Mouse (Mus musculus) forelimb bud, embryonic 11.5 days (tissue): ENCODE data around the gene Lag3.
"Not testable (repeated sequence)": the region's sequence is repeated elsewhere in the genome, so short reads cannot be mapped to it uniquely, and the experiment has no call there.

Experiments
- DNase-seq: peaks from one replicate; pipeline ENCODE4 v3.0.0-alpha.2; 2012; ENCODE audit warnings: low read depth, low spot score

Lag3 gene

DNA sequence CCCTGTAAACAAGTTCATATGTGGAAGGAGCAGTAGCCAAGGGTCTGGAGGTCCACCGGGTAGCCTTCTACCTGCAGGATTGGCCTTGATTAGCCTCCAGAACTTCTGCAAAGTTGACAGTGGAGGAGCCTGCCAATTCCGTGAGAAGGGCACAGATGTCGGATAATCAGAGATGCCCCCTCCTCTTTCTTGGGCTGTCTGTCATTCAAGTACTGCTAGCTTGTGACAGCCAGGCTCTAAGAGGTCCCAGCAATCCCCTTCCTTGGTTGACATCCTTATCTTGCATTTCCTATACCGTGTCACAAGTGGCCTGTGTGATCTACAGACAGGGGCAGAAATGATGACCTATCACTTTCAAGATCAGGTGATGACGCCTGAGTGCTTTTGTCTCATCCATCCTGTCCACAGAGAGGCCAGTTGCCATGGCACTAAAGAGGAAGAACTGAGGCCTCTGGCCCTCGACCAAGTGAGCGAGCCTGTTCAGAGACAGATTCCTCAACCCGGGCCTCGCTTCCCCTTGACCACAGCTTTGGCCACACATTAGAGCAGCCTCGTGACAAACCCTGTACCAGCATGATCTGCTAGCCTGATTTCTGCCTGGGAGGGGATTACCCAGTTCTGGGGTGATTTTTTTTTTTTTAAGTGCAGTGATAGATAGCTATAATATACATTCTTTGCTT, 10.6 kb downstream of the Lag3 start:
- DNase-seq: no peak

DNA sequence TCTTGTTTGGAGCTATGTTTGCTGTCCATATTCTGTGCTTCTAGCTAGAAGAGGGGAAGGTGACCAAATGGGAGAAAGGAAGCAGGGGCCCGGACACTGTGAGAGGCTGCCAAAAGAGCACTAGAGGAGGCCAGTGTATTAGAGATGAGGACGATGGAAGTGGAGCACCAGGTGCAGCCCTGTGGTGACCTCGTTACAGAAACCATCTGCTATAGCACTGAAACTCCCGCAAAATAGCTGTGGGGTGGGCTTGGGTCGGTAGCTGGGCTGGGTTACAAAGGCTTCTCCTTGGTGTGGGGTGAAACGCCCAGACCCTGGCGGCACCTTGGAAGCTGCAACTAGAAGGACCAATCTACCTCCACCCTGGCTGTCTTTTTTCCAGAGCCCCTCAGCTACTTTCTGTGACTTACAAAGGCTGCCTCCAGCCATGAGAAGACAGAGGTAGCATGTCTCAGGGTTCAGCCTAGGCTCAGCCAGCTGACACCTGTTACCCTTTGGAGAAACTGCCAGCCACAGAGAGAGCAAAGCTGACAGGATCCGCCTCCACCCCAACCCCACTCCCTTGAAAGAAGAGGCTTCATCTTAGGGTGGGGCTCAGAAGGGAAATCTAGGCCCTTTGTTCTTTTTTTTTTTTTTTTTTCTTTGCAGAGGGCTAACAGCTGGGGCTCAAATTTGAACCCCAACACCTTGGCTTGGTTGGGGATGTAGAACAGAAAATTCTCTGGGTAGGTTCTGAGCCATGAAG, 11.3 kb downstream of the Lag3 start:
- no peak for DNase-seq

- no peak for DNase-seq
Measured at GRCm38 (mm10) chr6:124898359-124898758, 13.1 kb downstream of the Lag3 start.

DNA sequence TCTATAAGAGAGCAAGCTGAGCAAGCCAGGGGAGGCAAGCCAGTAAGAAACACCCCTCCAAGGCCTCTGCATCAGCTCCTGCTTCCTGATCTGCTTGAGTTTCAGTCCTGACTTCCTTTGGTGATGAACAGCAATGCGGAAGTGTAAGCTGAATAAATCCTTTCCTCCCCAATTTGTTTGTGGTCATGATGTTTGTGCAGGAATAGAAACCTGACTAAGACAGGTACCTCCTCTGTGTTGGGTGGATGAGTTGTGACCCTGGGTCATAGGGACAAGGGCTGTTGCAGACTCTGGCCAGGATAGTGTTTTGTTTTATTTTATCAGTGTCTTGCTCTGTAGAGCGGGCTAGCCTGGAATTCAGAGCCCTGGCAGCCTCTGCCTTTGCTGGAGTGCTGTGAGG, 17.4 kb downstream of the Lag3 start:
- not testable (repeated sequence) for DNase-seq

DNA sequence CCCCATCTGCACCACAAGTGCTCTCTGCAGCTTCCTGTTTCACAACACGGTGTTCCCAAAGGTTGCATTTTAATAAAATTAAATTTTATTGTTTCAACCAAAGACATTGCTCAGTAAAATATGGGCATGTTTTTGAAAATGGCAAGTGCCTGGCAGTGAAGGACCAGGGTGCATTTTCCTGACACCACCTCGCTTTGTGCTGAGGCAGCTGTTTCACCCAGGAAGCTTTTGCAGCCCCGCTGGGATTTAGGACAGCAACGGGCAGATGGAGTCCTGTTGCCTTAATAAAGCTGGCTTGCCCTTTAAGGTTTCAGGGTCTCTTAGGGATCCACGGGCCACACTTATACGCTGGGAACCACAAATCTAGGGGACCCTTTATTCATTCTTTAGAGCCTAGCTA, 20.5 kb downstream of the Lag3 start:
- no peak for DNase-seq

- no peak for DNase-seq
Measured at GRCm38 (mm10) chr6:124888555-124889125, 22.9 kb downstream of the Lag3 start.

- DNase-seq: no peak
Measured at GRCm38 (mm10) chr6:124887986-124888385, 23.5 kb downstream of the Lag3 start, which contains the start of gene Cd4. TSS of gene Cd4 (minus strand) at chr6:124888221.

DNA sequence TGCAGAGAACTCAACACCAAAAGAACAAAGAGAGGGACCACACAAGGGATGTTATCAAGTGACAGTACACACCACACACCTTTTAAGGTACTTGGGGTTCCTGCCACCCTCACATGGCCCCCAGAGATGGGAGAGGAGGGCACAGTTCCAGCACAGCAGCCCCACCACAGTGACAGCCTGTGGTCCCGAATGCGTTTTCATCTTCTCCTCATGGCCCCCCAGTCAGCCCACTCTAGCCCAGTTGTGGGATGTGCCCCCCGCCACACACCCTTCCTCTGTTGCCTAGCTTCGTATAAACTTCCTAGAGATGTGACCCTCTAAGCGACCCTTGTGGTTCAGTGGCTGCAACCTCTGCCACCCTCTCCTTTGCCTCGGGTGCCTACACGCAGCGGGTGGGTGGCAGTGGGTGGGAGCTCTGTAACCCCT, 25.5 kb downstream of the Lag3 start:
- no peak for DNase-seq

DNA sequence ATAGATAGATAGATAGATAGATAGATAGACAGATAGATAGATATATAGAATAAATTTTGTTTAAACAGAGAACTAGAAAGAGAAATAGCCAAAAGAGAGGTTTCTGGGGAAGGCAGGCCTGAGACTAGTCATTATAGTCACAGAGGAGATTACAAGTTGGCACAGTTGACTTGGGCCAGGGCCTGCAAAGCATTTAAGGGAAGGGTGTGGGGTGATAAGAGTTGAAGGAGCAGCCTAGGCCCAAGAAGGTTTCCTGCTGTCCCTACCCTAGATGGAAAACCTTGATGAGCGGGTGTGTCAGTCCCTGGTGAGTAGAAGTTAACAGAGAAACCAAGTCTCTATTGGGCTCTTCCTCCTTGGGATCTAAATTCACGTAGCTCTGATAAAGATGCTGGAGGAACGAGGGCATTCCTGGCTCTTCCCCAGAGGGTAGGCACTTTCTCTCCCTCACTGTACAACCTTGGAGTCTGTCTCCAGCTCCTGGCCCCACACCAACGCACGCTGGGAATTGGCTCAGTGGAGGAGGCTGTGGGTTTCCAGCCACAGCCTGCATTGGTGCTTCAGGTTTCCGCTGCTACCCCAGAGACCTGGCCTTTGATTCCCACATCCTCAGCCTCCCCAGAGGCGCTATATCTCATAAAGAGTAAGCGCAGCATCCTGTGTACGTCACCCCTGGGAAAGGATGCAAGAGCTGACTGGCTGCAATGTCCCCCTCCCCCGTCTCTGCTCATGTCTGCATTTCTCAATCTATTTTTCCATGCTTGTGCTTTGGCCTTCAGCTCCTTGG, 26.6 kb downstream of the Lag3 start:
- DNase-seq: no peak

DNA sequence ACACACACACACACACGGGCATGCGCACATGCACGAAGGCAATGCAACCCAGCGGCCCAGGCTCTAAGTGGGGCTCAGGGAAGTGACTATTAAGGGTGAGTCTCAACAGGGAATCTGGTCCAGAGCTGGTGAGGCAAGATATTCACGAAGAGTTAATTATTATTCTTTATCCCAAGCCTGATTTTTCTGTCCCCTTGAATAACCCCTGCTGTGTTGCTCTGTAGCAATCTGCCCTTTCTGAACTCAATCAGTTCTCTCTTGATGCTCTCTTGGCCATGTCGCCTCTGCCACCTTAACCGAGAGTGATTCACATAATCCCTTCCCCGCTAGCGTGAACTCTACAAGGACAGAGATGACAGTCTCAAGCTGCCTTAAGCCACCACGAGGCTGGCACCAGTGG, 28.2 kb downstream of the Lag3 start:
- DNase-seq: no peak

- DNase-seq: no peak
Measured at GRCm38 (mm10) chr6:124881821-124882220, 29.7 kb downstream of the Lag3 start.

GRCm38 (mm10) chr6:124879390-124879789, 32.1 kb downstream of the Lag3 start:
- no peak for DNase-seq

- no peak for DNase-seq
Measured at GRCm38 (mm10) chr6:124874348-124874747, 37.2 kb downstream of the Lag3 start.

GRCm38 (mm10) chr6:124866560-124866959, 44.9 kb downstream of the Lag3 start:
- DNase-seq: no peak

- no peak for DNase-seq
Measured at GRCm38 (mm10) chr6:124865766-124866362, 45.6 kb downstream of the Lag3 start.

DNA sequence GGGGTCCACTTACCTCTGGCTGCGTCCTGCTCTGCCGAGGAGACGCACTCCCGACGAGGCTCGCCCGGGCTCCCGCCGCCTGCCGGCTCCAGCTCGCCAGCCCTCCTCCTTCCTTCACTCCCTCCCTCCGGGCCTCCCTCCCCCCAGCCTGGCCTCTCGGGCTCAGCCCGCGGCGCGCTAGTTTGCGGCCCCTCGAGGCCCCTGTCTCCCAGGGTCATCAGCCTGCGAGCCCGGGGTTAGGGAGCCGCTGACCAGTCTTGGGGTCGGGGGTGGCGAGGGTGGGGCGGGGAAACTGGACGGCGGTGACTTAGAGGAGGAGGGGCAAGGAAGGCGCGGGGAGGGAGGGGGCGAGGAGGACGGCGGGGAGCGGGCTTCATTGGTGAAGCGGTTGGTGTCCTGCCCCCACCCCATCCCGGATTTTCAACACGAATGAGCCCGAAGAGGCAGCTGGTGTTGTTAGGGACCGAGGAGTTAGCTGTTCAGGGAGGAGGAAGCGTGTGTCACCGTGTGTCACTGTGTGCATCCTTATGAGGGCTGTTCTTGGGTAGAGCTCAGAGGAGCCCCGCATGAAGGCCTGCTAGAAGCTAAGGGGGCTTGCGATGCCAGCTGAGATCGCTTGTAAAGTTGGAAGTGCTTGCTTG, 47.7 kb downstream of the Lag3 start, which contains the start of gene Gpr162:
Gene Gpr162 (minus strand): TSS at position 326 of the 641 bp plus-strand sequence.
- DNase-seq: no peak

DNA sequence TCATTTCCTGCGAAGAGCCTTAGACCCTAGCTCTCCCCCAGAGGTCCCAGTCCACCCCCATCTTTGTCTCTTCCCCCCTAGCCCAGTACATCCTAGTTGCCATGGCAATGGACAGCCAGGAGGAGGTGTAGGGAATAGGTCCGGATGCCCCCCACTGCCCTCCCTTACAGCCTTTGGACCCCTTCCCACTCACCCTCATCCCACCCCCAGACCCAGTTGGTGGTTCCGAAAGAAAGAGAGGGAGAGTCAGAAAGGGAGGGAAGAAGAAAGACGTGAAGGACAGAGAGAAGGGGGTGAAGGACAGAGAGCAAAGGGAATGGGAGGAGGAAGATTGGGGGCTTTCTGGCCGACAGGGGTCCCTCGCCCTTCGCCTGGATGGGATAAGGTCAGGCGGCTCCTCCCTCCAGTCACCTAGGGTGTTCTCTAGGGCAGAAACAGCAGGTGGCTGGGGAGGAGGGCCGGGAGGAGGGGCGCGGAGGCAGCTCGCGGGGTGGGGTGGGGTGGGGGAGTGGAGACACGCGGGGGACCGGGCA, 48.3 kb downstream of the Lag3 start:
- DNase-seq: no peak

DNA sequence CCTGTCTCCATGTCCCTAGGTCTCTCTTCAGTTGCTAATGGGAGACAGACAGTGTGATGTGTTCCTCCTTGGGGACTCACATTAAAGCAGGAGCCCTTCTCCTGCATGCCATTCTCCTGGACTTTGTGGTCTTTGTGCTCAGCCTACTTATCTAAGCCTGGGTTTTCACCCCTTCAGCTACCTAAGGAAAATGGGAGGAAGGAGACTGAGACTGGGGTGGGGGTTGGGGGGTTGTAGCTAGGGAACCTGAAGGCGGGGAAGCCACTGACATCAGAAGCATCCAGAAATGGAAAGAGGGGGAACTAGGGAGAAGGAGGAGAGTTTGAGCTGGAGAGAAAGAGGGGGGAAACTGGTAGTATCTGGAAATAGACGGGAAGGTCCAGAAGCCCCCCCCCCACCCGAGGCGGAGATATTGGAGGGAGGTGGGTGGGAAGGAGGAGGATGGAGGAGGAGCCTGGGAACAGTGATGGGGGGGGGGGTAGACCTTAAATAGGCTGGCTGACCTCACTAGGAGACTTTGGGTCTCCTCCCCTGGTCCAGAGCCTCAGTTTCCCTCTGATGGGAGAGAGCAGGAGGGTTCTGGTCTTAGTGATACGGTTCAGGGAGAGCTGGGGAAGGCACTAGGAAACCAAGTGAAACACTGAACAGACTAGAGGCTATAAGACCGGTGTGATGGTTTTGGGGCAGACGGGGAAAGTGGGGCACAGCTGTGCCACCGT, 48.9 kb downstream of the Lag3 start:
- no peak for DNase-seq

GRCm38 (mm10) chr6:124861802-124862201, 49.7 kb downstream of the Lag3 start:
- DNase-seq: no peak

DNA sequence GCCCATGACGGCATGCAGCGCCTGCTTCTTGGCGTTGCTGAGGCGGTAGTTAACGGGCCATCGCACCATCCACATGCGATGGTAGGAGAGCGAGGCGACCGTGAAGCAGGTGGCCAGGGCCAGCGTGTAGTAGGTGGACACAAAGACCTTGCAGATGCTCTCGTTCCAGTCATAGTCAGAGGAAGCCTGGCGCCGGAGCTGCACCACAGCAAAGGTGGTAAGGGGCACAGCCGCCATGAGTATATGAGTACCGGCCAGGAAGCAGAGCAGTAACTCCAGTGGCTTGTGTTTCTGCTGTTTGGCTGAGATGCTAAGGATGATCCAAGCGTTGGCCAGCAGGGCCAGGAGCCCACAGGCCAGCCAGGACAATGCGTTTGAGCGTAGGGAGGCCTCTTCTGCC, 50.2 kb downstream of the Lag3 start:
- DNase-seq: no peak
